Mouse (Mus musculus) Muller cell, postnatal 12 days (primary cell): Measurements from ENCODE around the gene Iqce.
A peak's percentile ranks its signal among the peaks of the same experiment; 100 is the strongest.
"Not testable (repeated sequence)": the region's sequence is repeated elsewhere in the genome, so short reads cannot be mapped to it uniquely, and the experiment has no call there.

Experiments used
- DNase-seq: peaks from one replicate; pipeline ENCODE4 v3.0.0-alpha.2; 2015; ENCODE audit errors: inconsistent ontology term

The Iqce gene

DNA sequence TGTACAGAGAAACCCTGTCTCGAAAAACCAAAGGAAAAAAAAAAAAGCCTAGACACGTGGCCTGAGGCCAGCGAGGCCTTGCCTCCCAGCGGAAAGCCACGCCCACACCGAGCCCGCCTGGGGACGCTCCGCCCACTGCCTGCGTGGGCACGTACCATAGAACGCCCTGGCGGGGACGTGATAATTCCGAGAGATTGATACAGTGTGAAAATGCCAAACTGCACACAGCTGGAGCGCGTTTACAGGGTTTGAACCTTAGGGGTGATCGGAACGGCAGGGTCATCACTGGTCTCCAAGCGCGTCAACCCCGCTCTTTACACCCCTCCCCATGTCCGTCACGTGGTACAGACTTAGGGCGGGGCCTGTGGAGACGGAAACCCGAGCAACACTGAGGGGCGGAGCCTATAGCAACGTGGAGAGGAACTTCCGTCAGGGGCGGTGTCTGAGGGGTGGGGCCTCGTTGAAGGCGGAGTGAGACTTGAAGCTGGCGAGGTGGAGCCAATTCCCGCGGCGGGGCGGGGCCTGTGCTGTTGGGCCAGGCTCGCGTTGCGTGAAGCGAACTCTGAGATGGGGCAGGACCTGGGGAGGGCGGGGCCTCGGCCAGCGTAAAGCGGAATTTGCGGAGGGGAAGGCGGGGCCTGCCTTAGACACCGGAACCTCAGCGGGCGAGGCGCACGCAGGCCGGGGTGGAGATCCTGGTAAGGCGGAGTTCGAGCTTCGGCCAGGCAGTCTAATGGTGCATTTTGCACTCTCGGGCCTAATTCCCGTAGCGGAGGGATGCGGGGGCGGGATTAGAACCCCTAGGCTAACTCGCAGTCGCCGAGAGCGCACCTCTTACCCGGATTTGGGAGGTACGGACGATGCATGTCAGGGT, 2.4 kb upstream of the Iqce start, which contains the start of gene Brat1:
Gene Brat1 (plus strand): TSS at position 634 of the 874 bp plus-strand sequence.
- DNase-seq = peak; percentile 100

- DNase-seq = no peak
Observed at GRCm38 (mm10) chr5:140703480-140704377, 1.6 kb upstream of the Iqce start.

GRCm38 (mm10) chr5:140702618-140703175, 519 bp upstream of the Iqce start:
- DNase-seq = no peak

DNA sequence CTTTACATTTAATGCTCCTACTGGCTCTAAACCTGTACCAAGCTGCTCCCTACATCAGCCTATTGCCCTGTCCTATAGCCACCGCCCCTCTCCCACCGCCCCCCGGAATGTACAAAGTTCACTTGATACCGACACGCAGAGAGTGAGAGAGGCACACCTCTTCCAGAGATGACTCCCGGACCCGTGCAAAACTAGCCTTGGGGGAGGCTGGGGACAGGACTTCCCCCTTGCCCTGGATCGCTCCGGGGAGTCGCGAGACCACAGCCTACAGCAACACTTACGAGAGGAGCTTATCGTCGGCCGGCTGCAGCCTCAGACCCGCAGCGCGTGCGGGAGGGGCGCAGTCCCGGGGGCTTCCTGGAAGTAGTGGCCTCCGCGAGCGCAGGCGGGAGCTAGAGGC, 517 bp downstream of the Iqce start:
- DNase-seq = no peak

DNA sequence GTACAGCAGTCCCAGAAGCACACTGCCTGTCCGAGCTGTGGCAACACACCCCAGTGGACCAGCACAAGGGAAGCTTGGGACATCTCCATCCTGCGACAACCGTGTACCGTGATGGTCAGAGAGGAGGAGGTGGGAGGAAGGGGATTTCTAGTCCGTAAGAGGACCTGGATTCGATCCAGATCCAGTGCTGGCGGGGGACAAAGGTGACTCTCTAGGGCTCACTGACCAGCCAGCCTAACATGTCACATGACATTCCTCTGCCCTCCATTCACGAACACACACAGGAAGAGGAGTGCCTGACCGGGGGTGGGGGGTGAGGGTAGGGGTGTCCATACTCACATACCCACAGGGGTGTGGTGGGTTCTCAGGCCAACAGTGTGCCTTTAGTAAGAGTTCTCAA, 2.4 kb downstream of the Iqce start:
- DNase-seq = no peak

DNA sequence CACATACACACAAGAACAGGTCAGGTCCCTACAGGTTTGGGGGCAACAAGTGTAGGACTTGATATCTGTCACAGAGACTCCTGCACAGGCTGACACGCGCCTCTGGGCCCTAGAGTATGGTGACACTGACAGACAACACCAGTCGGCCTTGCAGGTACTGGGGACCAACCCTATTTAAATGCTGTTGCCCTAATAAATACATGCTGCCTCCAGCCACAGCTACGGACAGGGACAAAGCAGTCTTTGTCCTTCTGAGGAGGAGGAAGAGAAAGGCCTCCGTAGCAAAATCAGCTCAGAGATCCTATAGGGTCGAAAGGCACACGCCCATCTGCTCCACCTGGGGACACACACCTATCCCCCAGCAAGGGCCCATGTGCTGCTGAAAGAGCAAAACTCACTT, 6.2 kb downstream of the Iqce start:
- DNase-seq = no peak

GRCm38 (mm10) chr5:140688434-140688833, 13.7 kb downstream of the Iqce start:
- DNase-seq = no peak

- no peak for DNase-seq
Observed at GRCm38 (mm10) chr5:140684343-140685148, 17.6 kb downstream of the Iqce start.

- no peak for DNase-seq
Observed at GRCm38 (mm10) chr5:140682113-140682512, 20.1 kb downstream of the Iqce start.

DNA sequence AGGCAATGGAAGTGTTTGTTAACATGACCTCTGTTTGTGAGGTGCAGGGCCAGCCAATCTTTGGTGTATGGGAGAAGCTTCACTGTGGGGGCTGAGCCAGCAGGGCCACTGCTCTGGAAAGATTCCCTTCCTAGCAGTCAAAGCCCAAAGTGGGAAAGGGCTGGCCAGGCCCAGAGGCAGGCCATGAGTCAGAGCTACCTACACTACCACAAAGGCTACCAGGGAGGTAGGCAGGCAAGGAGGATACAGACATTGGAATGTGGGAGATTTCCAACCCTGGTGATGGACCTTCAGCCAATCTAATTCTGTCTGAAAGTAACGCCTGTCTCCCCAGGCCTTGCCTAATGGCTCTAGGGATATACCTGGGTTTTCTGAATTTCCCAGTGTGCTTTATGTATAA, 21.2 kb downstream of the Iqce start:
- peak; percentile 44 for DNase-seq

GRCm38 (mm10) chr5:140680051-140680450, 22.1 kb downstream of the Iqce start:
- no peak for DNase-seq

GRCm38 (mm10) chr5:140677137-140677536, 25.0 kb downstream of the Iqce start:
- DNase-seq = no peak

DNA sequence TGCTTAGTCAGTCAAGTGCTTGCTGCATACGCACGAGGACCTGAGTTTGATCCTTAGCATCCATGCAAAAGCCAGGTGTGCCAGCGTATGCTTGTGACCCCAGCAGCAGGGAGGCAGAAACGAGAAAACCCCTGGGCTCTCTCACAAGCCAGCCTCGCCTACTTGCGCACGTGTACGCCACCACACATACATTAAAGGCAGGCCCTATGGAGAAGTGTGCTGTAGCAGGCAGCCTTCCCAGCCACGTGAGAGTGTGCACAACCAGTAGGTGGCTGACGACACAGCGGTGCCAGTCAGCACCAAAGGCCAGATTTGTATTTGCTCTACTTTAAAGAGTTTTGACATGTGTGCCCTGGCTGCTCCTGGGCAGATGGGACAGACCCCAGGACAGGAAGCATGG, 26.5 kb downstream of the Iqce start:
- DNase-seq = no peak

GRCm38 (mm10) chr5:140675079-140675478, 27.1 kb downstream of the Iqce start:
- DNase-seq = no peak

DNA sequence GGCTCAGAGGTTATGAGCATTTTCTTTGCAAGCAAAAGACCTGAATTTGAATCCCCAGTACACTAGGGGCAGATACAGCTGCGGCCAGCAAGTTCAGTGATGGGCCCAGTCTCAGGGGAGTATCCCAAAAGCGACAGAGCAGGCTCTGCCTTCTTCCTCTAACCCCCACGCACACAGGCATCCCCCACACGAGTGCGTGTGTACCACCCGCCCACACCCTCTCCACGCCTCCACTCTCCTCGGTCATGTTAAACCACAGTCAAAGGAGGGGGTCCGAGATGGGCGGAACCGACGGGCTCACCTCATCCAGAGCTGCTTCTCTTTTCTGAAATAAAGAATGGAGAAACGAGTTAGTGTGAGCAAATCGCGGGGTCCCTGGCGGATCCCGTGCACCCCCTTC, 28.1 kb downstream of the Iqce start:
- no peak for DNase-seq

DNA sequence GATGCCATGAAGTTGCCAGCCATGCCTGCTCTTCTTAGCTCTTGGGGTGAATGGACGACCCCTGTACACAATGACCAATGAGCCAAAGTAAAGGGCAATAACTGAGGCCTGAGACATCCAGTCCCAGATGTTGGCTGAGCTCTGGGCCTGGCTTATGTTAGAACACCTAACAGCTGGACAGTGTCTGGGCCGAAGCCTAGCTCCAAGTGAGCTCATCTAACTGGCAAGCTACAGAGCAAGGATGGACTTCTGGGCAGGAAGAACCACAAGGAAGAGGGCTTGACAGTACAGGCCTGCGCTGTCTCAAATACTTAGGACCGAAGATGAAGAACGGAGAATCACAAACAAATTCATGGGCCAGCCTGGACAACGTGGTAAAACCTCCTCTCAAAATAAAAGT, 29.6 kb downstream of the Iqce start:
- DNase-seq = not testable (repeated sequence)

- DNase-seq = no peak
Observed at GRCm38 (mm10) chr5:140672115-140672514, 30.1 kb downstream of the Iqce start.

GRCm38 (mm10) chr5:140663621-140664180, 38.5 kb downstream of the Iqce start:
- peak; percentile 53 for DNase-seq

GRCm38 (mm10) chr5:140662741-140663592, 39.2 kb downstream of the Iqce start:
- no peak for DNase-seq
